Mouse (Mus musculus) embryonic stem cell, embryonic (primary cell): ENCODE measurements around the gene Cntn1.
"Not testable (repeated sequence)": the region's sequence is repeated elsewhere in the genome, so short reads cannot be mapped to it uniquely, and the experiment has no call there.

Source experiments
- CTCF ChIA-PET, 4 experiments: fragments of 300-600 bp in 2 of 4; fragments of 350-600 bp in 2 of 4; sonication (Branson Sonifier 250); formaldehyde crosslinking; loops; one replicate each; lab custom pipeline; 2022; ENCODE audit warnings: inconsistent platforms in 2 of 4; lab: Charles Lee
- POLR2A ChIA-PET, 4 experiments: fragments of 300-600 bp in 2 of 4; fragments of 350-600 bp in 2 of 4; sonication (Branson Sonifier 250); formaldehyde crosslinking; loops; one replicate each; lab custom pipeline; 2022; ENCODE audit warnings: antibody characterized with exemption in 4 of 4, inconsistent platforms in 1 of 4; lab: Charles Lee

The Cntn1 gene

DNA sequence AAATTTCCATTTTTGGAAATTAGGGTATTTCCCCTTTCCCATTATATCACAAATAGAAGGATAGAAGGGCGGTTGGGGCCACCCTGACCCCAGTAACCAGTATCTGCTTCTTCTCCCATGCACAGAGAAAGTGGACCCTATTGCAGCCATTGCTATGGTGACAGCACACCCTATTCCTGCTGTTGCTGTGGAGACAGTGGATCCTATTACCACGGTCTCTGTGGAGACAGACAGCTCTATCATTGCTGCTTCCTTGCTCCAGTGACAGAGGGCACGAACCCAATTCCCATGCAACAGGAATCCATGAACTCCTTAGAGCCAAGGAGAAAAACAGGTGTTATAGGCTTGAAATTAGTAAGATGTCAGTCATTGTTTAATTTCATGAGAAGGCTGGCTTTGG is 296.9 kb downstream of the Cntn1 start:
- CTCF ChIA-PET = no interaction called here
- POLR2A ChIA-PET = no interaction called here

DNA sequence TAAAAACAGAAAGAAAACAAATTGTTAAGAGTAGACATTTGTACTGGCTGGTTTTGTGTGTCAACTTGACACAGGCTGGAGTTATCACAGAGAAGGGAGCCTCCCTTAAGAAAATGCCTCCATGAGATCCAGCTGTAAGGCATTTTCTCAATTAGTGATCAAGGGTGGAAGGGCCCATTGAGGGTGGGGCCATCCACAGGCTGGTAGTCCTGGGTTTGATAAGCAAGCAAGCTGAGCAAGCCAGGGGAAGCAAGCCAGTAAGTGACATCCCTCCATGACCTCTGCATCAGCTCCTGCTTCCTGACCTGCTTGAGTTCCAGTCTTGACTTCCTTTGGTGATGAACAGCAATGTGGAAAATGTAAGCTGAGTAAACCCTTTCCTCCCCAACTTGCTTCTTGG is 297.5 kb downstream of the Cntn1 start:
- CTCF ChIA-PET, POLR2A ChIA-PET: not testable (repeated sequence)

DNA sequence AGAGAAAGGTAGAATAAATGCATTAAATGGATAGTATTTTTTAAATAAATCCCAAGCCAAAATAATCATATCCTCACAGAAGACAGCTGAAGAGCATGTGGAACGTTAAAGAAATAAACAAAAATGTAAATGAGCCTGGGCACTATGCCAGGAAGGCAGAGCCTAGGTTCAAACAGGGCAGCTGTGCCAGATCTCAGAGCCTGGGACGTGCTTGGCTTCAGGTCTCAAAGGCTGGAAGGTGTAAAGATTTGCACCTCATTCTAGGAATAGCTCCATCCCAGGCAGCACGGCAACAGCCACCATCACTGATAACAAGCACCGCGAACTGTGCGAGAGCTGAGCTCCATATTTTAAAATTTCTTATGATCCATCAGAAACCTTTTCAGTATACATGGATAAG is 313.2 kb downstream of the Cntn1 start:
- ChIA-PET POLR2A (interaction anchor here in 1 of 4 experiments (0.7 kb wide), 1 partner anchor 11 kb away, joined by 3 read pairs; no protein-coding TSS in a partner anchor), CTCF (no interaction called here)

DNA sequence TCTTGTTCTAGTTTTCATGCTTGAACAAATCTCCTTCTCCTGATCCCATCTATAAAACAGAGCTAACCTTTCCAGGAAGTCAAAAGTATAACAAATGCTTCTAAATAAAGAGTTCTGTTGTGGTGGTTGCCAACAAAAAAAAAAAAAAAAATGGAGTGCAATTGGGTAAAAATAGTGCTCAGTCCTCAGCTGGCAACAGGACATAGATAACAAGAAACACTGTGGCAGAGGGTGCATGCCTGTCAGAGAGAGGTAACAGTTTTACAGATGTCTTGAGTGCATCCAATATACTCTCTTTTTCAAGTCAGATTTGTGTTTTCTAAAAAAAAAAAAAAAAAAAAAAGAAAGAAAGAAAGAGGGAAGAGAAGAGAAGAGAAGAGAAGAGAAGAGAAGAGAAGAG is 313.6 kb downstream of the Cntn1 start:
- ChIA-PET CTCF (no interaction called here), POLR2A (interaction anchor here in 1 of 4 experiments (0.7 kb wide), 1 partner anchor 12 kb away, joined by 3 read pairs; no protein-coding TSS in a partner anchor)
